Mouse (Mus musculus): ENCODE results near the gene Mt2.

- TF ChIP-seq POLR2A (IDR thresholded peaks at IDR 0.05; ENCODE audit: control insufficient read depth, extremely low read depth, insufficient read depth, low read length, poor library complexity) (no peak), CTCF (IDR thresholded peaks at IDR 0.05; ENCODE audit: borderline replicate concordance, control insufficient read depth, extremely low read depth, insufficient read depth, low read length, poor library complexity) (no peak)
Observed at GRCm38 (mm10) chr8:94136933-94137332, 35.5 kb upstream of the Mt2 start, which contains the start of gene Mt4.

Data from thymus, adult 2 months (tissue).